Mouse (Mus musculus): ENCODE measurements around the gene Asphd2. TPM values are rescaled to one million over a fixed set of nuclear protein-coding genes. Genes with fewer than 3 reads are reported as not detected.
A peak's percentile ranks its signal among the peaks of the same experiment; 100 is the strongest.
"Not testable (repeated sequence)": the region's sequence is repeated elsewhere in the genome, so short reads cannot be mapped to it uniquely, and the experiment has no call there.

Gene Asphd2
- 4.3 and 6.8 TPM in 2 replicates for polyA plus RNA-seq (2016; fragmentation: Nextera tagmentation; extraction: Ambion mirVana)

DNA sequence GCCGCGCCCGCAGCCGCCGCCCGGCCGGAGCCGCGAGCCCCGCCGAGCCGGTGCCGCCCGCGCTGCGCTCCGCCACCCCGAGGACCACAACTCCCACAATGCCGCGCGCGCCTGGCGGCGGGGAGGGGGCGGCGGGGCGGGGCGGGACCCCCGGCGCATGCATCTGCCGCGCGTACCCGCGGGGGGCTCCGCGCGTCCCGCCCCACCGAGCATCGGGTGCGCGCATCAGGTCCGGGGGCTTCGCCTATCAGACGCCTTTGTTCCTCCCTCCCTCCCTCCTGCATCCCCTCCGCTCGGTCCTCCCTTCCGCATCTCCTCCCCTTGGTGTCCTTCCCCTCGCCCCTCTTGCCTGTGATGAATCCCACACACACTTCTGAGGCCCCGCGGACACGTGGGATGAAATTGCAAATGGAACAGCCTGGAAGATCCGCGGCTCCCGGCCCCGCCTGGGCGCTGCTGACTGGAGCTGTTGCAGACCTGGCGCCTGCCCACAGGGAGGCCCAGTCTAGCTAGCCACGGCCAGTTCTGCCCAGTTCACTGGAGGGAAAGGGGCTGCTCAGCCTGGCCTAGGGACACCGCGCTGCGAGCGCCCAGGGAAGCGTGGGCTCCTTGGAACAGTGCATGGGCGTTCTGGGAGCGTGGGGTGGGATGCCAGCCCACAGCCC lies at the start of gene Asphd2:
Gene Asphd2 (minus strand): TSS at position 88 of the 665 bp plus-strand sequence.
- DNase-seq (ENCODE audit: low spot score): peak; percentile 92
- Histone ChIP-seq H3K27me3 (ENCODE audit: insufficient read depth, poor library complexity, severe bottlenecking) (peaks cover 79% of the 10 kb centered on the region), H3K9me3 (no peaks in the 10 kb centered on the region), H3K27ac (peak within 1 kb of the TSS; percentile 85), H3K4me3 (peak within 1 kb of the TSS; percentile 70), H3K4me1 (peaks cover 26% of the 10 kb centered on the region), H3K36me3 (no peaks in the 10 kb centered on the region)
- 1% methylated on average over 64 of the region's 67 CpGs for WGBS

DNA sequence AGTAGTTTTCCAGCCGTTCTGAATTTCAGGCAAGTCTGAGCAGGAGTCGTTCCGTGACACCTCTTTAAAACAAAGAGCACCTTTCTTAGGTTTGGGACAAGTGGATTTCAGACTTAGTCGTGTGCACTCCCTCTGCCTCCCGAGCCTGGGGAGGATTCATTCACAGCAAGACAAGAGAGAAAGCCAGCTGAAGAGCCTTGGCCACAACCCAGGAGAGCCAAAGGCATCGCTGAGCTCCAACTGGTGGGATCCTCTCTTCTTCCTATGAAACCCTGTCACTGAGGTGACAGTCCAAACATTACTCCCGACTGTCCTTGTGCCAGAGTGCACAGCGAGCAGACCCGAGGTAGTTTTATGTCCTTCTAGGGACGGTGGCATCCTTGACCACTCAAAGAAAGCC lies 43.9 kb upstream of the Asphd2 start:
- Histone ChIP-seq H3K9me3 (no peaks in the 10 kb centered on the region), H3K4me3 (no peak overlapping the region), H3K4me1 (no peaks in the 10 kb centered on the region), H3K27ac (no peak overlapping the region), H3K36me3 (no peaks in the 10 kb centered on the region), H3K27me3 (ENCODE audit: insufficient read depth, poor library complexity, severe bottlenecking) (peaks cover 93% of the 10 kb centered on the region)
- DNase-seq (ENCODE audit: low spot score): no peak
- WGBS: 59% methylated on average over 10 of the region's 10 CpGs

DNA sequence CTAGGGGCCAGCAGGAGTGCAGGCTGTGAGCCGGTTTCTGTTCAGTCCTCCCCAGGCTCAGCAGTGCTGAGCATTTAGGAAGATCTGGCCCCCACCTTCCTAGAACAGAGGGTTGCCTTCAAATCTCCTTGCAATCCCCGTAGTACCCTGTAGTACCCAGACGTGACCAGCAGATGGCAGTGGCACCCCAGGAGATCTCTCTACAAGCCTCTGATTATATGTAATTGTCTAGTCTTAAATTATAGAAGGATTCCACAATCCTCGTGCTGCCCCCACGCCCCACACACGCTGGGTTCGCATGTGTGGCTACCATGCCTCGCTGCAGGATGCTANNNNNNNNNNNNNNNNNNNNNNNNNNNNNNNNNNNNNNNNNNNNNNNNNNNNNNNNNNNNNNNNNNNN lies 38.3 kb upstream of the Asphd2 start:
- no peaks in the 10 kb centered on the region for H3K36me3 ChIP-seq
- H3K9me3 ChIP-seq: no peaks in the 10 kb centered on the region
- peaks cover 4% of the 10 kb centered on the region; the same call in 1 of the 2 replicates for H3K4me1 ChIP-seq
- WGBS: 5% methylated on average over 8 of the region's 8 CpGs
- H3K27me3 ChIP-seq (ENCODE audit: insufficient read depth, poor library complexity, severe bottlenecking): peaks cover 92% of the 10 kb centered on the region
- no peak for DNase-seq (ENCODE audit: low spot score)
- H3K4me3 ChIP-seq: no peak overlapping the region
- no peak overlapping the region for H3K27ac ChIP-seq

DNA sequence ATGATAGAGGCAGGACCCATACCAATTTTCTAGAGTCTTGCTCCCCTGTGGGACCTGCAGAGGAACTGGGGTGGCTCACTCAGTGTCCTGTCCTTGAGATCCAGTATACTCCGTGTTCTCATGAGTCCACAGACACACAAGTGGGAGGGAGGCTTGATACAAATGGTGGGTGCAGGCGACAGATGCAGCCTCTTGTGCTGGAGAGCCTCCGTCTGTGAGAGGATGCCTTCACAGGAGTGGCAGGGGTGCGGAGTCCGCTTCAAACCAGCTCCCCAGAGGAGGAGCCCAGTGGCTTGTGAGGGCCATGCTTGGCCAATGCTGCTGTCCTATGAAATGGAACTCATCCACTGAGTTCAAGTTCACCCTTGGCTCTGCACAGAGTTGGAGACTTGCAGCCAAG lies 37.4 kb upstream of the Asphd2 start:
- H3K4me1 ChIP-seq: peaks cover 4% of the 10 kb centered on the region; the same call in 1 of the 2 replicates
- H3K9me3 ChIP-seq: no peaks in the 10 kb centered on the region
- no peak overlapping the region for H3K4me3 ChIP-seq
- H3K27ac ChIP-seq: no peak overlapping the region
- no peak for DNase-seq (ENCODE audit: low spot score)
- no peaks in the 10 kb centered on the region for H3K36me3 ChIP-seq
- WGBS: 75% methylated on average over 5 of the region's 5 CpGs
- H3K27me3 ChIP-seq (ENCODE audit: insufficient read depth, poor library complexity, severe bottlenecking): peaks cover 90% of the 10 kb centered on the region

DNA sequence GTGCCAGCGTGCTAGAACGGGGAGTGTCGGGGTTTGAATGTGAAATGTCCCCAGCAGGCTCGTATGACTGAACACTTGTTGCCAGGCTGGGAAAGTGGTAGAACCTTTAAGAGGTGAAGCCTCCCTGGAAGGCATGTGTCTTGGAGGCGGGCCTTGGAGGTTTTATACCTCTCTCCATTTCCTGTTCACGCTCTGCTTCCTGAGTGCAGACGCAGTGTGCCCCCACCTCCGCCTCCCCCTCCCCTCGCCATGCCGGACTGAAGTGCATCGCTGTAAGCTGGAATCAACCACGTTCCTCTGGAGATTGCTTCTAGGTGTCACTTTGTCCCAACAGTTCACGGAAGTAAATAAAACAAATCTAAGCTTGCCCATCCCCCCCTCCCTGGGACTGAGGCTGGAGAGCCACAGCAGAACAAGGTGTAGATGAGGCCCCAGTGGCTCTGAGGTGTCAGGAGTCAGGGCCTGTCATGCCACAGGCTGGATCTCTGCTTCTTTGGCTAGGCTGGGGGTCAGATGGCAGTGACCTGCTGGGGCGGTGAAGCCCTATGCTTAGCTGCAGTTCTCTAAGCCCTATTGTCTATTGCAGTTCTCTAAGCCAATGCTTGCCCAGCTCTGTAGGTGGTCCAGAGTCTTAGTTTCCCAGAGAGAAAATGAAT lies 36.6 kb upstream of the Asphd2 start:
- H3K9me3 ChIP-seq: no peaks in the 10 kb centered on the region
- 30% methylated on average over 14 of the region's 14 CpGs for WGBS
- H3K4me1 ChIP-seq: peaks cover 4% of the 10 kb centered on the region; the same call in 1 of the 2 replicates
- H3K4me3 ChIP-seq: no peak overlapping the region
- no peak for DNase-seq (ENCODE audit: low spot score)
- H3K27me3 ChIP-seq (ENCODE audit: insufficient read depth, poor library complexity, severe bottlenecking): peaks cover 88% of the 10 kb centered on the region
- no peak overlapping the region for H3K27ac ChIP-seq
- no peaks in the 10 kb centered on the region for H3K36me3 ChIP-seq

DNA sequence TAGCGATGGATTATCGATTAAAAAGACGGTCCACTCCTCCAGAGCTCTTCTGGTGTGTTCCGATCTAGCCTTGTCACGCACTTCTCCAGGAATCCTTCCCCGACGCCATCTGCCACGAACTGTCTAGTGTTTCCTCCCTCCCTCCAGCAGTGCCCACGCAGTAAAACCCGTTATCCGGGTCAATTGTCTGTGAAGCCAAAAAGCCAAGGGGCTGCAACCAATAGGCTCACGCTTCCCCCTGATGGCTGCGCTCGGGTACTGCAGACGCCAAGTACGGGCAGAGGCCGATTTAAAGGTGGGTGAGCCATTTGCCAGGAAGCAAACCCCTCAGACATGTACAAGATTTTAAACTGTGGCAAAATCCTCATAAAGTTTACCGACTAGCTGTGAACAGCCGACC lies 34.3 kb upstream of the Asphd2 start:
- Histone ChIP-seq H3K4me3 (peak overlapping the region; percentile 30; the same call in 1 of the 2 replicates), H3K36me3 (no peaks in the 10 kb centered on the region), H3K27ac (no peak overlapping the region), H3K9me3 (no peaks in the 10 kb centered on the region), H3K27me3 (ENCODE audit: insufficient read depth, poor library complexity, severe bottlenecking) (peaks cover 88% of the 10 kb centered on the region), H3K4me1 (peaks cover 4% of the 10 kb centered on the region; the same call in 1 of the 2 replicates)
- DNase-seq (ENCODE audit: low spot score): peak; percentile 87
- 17% methylated on average over 19 of the region's 19 CpGs for WGBS

DNA sequence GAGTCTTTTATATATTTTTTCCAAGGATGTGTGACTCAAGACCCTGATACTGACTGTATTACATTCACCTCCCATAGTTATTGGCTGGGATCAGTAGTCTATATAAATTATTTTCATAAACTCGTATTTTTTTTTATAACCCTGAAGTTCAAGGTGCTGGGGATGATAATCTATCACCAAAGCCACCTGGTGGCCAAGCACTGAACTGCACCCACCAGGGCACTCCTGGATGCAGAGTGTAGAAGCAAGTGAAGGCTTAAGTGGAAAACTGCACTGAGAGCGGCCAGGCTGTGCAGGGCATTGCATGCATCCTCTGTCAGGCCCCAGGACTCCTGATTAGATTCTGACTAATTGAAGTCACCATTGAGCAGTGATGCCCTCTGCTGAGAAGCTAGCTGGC lies 32.6 kb upstream of the Asphd2 start:
- Histone ChIP-seq H3K27me3 (ENCODE audit: insufficient read depth, poor library complexity, severe bottlenecking) (peaks cover 94% of the 10 kb centered on the region), H3K9me3 (no peaks in the 10 kb centered on the region), H3K4me3 (no peak overlapping the region), H3K36me3 (no peaks in the 10 kb centered on the region), H3K4me1 (peaks cover 4% of the 10 kb centered on the region; the same call in 1 of the 2 replicates), H3K27ac (no peak overlapping the region)
- whole genome bisulfite sequencing: 40% methylated on average over 2 of the region's 2 CpGs
- no peak for DNase-seq (ENCODE audit: low spot score)

DNA sequence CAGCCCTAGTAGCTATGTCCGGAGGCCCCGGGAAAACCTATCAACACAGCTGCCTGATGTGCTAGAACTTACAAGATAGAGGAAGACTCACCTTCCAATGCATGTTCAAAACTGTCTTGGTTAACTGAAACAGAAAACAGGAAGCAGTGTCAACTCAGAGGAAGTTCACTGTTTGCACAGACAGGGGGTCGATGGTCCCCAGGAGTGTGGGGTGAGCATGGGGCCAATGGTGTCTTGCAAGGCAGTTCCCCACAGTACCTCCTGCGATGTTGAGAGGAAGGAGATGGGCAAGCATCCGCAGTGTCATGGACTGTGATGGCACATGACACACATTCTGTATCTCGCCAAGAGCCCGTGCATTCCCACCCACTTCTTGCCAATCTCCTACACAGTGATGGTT lies 32.0 kb upstream of the Asphd2 start:
- WGBS: 79% methylated on average over 7 of the region's 7 CpGs
- Histone ChIP-seq H3K36me3 (no peaks in the 10 kb centered on the region), H3K9me3 (no peaks in the 10 kb centered on the region), H3K4me3 (no peak overlapping the region), H3K27me3 (ENCODE audit: insufficient read depth, poor library complexity, severe bottlenecking) (peaks cover 94% of the 10 kb centered on the region), H3K4me1 (peaks cover 4% of the 10 kb centered on the region; the same call in 1 of the 2 replicates), H3K27ac (no peak overlapping the region)
- DNase-seq (ENCODE audit: low spot score): no peak

DNA sequence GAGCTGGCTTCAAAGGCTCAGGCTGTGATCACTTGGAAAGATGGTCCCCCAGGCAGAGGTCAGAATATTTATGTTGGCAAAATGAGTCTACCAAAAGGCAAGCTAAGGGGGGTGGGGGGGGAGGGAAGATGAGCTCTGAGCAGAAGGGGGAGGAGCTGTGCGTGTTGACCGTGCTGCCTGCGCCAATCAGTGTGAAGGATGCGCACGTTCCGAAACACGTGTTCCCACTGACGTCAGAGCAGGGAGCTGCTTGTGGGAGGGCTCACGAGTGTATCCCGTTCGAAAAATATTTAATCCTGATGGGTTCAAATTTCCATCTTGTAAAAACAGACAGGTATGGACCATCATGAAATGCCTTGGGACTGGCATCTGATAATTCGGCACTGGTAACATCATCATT lies 24.9 kb upstream of the Asphd2 start:
- WGBS: 27% methylated on average over 12 of the region's 12 CpGs
- DNase-seq (ENCODE audit: low spot score): no peak
- Histone ChIP-seq H3K4me3 (no peak overlapping the region), H3K27me3 (ENCODE audit: insufficient read depth, poor library complexity, severe bottlenecking) (peaks cover 72% of the 10 kb centered on the region), H3K4me1 (no peaks in the 10 kb centered on the region), H3K9me3 (no peaks in the 10 kb centered on the region), H3K36me3 (no peaks in the 10 kb centered on the region), H3K27ac (no peak overlapping the region)

DNA sequence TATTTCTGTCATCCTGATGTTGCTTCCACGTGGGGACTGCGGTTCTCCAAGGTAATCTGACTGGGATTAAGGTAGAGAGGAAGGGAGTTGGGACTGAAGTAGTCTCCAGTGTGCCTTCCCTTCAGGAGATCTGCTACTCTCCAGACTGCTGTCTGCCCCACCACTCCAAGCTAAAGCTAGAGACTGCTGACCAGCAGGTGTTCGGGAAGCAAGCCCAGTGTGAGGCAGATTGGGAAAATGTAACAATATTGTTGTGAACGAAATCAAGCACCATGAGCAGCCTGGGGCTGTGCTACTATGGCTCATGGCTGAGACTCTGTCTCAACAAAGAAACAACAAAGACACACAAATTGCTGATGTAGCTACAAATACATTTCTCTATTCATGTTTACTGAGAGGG lies 23.4 kb upstream of the Asphd2 start:
- H3K27ac ChIP-seq: no peak overlapping the region
- WGBS: 55% methylated on average over 4 of the region's 4 CpGs
- H3K9me3 ChIP-seq: 0 out of 2 replicates have a peak, but pooled peaks cover 3% of the 10 kb centered on the region
- no peak for DNase-seq (ENCODE audit: low spot score)
- no peak overlapping the region for H3K4me3 ChIP-seq
- no peaks in the 10 kb centered on the region for H3K4me1 ChIP-seq
- peaks cover 56% of the 10 kb centered on the region for H3K27me3 ChIP-seq (ENCODE audit: insufficient read depth, poor library complexity, severe bottlenecking)
- no peaks in the 10 kb centered on the region for H3K36me3 ChIP-seq

DNA sequence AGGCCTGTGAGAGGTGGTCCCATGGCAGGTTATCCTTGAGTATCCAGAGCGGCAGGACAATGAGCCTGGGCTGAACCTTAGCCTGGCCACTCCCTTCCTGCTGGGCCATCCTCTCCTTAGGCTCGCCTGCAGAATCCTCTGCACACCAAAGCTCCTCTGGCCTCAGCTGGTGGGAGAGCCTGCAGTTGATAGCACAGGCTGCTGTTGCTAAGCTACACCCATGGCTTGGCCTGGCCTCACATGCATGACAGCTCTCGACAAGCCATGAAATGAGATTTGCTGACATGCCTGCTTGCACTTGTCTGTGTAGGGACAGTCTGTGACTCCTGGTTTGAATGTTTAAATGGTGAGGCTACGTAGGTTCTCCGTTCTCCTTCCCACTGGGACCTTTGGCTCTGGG lies 22.0 kb upstream of the Asphd2 start:
- H3K27ac ChIP-seq: no peak overlapping the region
- peaks cover 7% of the 10 kb centered on the region; the same call in 1 of the 2 replicates for H3K4me1 ChIP-seq
- no peak for DNase-seq (ENCODE audit: low spot score)
- WGBS: 64% methylated on average over 5 of the region's 5 CpGs
- 0 out of 2 replicates have a peak, but pooled peaks cover 3% of the 10 kb centered on the region for H3K9me3 ChIP-seq
- no peak overlapping the region for H3K4me3 ChIP-seq
- no peaks in the 10 kb centered on the region for H3K36me3 ChIP-seq
- peaks cover 53% of the 10 kb centered on the region; the same call in 1 of the 2 replicates for H3K27me3 ChIP-seq (ENCODE audit: insufficient read depth, poor library complexity, severe bottlenecking)

DNA sequence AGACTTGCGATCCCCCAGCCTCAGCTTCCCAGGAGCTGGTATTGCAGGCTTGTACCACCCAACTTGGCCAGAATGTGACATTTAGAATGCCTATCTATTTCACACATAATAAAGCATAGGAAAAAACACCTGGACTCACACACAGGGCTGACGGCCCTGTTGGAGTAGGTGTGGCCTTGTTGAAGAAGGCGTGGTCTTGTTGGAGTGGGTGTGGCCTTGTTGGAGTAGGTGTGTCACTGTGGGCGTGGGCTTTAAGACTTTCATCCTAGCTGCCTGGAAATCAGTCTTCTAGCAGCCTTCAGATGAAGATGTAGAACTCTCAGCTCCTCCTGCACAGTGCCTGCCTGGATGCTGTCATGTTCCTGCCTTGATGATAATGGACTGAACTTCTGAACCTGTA lies 18.1 kb upstream of the Asphd2 start:
- H3K9me3 ChIP-seq; H3K27ac ChIP-seq; H3K36me3 ChIP-seq; H3K4me3 ChIP-seq; DNase-seq (ENCODE audit: low spot score): not testable (repeated sequence)
- Histone ChIP-seq H3K4me1 (peaks cover 13% of the 10 kb centered on the region; the same call in 1 of the 2 replicates), H3K27me3 (ENCODE audit: insufficient read depth, poor library complexity, severe bottlenecking) (peaks cover 60% of the 10 kb centered on the region)
- WGBS: 72% methylated on average over 4 of the region's 4 CpGs
